ENCODE assay signal across 10 mouse cellular contexts in the genomic region with DNA sequence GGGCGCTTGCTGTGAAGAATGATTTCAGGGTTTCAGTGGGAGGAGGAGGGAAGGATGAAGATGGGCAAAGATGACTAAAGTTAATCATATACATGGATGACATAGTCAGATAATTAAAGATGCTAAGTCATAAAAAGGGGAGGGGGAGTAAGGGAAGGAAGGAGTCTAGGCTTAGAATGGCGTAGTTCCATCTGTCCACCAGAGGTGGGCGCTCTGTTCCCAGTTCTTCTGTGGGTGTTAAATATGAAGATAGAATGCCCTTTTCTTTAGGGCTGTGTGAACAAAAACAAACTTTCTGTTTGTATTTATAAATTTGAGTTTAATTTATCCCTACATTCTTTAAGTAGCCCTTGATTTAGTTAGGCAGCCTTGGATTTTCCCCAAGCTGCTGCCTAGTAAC. TPM values are rescaled to one million over a fixed set of nuclear protein-coding genes. Genes with fewer than 3 reads are reported as not detected.
DNase-seq lines count a peak whose midpoint lies in the region; TF ChIP-seq lines count a peak whose summit lies in the region.
"Had no signal": no experiment of that assay in that cellular context is flagged by ENCODE, and none has a peak within 500 bp of the region (broad histone marks: within the 10 kb centered on the region; RNA-seq: fewer than 3 reads in every experiment).

No protein-coding gene starts in this region.

- no peaks in the 10 kb centered on the region for H3K27me3 ChIP-seq in cerebellum, adult 2 months (ENCODE audit: control insufficient read depth, insufficient read depth, low read length)
- H3K27me3 ChIP-seq: neural tube, embryonic 13.5 days had no signal

- H3K4me3 ChIP-seq in cerebellum, adult 2 months (replicated peaks; ENCODE audit: insufficient read depth, low read depth, low read length) = no peak overlapping the region
- H3K4me3 ChIP-seq in left cerebral cortex, adult 2 months = no peak overlapping the region
- H3K4me3 ChIP-seq in cortical plate, adult 2 months (ENCODE audit: insufficient read depth, low read length) = no peak overlapping the region
- H3K4me3 ChIP-seq: neural tube, embryonic 13.5 days had no signal

- H3K4me1 ChIP-seq in cerebellum, adult 2 months (ENCODE audit: control insufficient read depth, insufficient read depth, low read length) = no peaks in the 10 kb centered on the region
- 0 out of 2 replicates have a peak, but pooled peaks cover 4% of the 10 kb centered on the region for H3K4me1 ChIP-seq in cortical plate, adult 2 months (ENCODE audit: control insufficient read depth, insufficient read depth, low read length)

- intact Hi-C loops in left cerebral cortex, adult 2 months (cut with DNase I) = no loop called here

- DNase-seq in cerebellum, adult 2 months = no peak
- DNase-seq in cerebellum, adult 8-10 months = no peak
- no peak for DNase-seq in left cerebral cortex, adult 2 months (ENCODE audit: extremely low spot score in 1 of 2, low spot score in 2 of 2)
- no peak for DNase-seq in left cerebral cortex, adult 18-20 months (ENCODE audit: low spot score in 2 of 2)
- peak; percentile 35 for DNase-seq in A20 (ENCODE audit: low read depth, low spot score)
- no peak for DNase-seq in layer of hippocampus, postnatal 25 days (ENCODE audit: extremely low spot score in 1 of 2, low spot score in 1 of 2)
- DNase-seq in frontal cortex, adult 2 months (ENCODE audit: extremely low spot score in 1 of 2, low spot score in 1 of 2) = no peak
- DNase-seq: cerebellum, adult 9-10 months had no signal

- peak; percentile 59; the same call in 1 of the 2 replicates for TF ChIP-seq CTCF in cerebellum, adult 2 months (IDR thresholded peaks at IDR 0.05; ENCODE audit: borderline replicate concordance, insufficient read depth, low read depth, low read length)
- TF ChIP-seq CTCF in left cerebral cortex, adult 2 months (IDR thresholded peaks at IDR 0.05) = peak; percentile 72
- peak; percentile 63 for TF ChIP-seq CTCF in cortical plate, adult 2 months (IDR thresholded peaks at IDR 0.05; ENCODE audit: extremely low read depth, insufficient read depth, low read length)

- no peak for TF ChIP-seq POLR2A in cerebellum, adult 2 months (IDR thresholded peaks at IDR 0.05; ENCODE audit: borderline replicate concordance, insufficient read depth, low read length)
- TF ChIP-seq POLR2A in cortical plate, adult 2 months (IDR thresholded peaks at IDR 0.05; ENCODE audit: extremely low read depth, insufficient read depth, low read length) = no peak

- H3K27ac ChIP-seq in cerebellum, adult 2 months (ENCODE audit: insufficient read depth, low read length) = no peak overlapping the region
- no peak overlapping the region for H3K27ac ChIP-seq in left cerebral cortex, adult 2 months
- no peak overlapping the region for H3K27ac ChIP-seq in cortical plate, adult 2 months (ENCODE audit: insufficient read depth, low read length)
- H3K27ac ChIP-seq: neural tube, embryonic 13.5 days had no signal

- 89% methylated on average over 3 of the region's 3 CpGs for WGBS in cerebellum, adult 2 months

RNA-seq across cellular contexts. Expression of a gene that starts 8.7 kb away (rescaled TPM):
- 110 and 118 TPM in 2 replicates for polyA plus RNA-seq in cerebellum, adult 2 months (2012; rRNA removed)
- total RNA-seq in left cerebral cortex, adult 2 months (2021) = 100 to 1,000 TPM; 242 to 249 TPM
- 100 to 1,000 TPM; 241 to 261 TPM for total RNA-seq in left cerebral cortex, adult 18-20 months (2021)
- 178 and 187 TPM in 2 replicates for polyA plus RNA-seq in cortical plate, adult 2 months (2012; rRNA removed)
- total RNA-seq in layer of hippocampus, postnatal 25 days (2021) = 100 to 1,000 TPM; 201 to 204 TPM
- polyA plus RNA-seq in frontal cortex, adult 2 months (2012; rRNA removed) = 222 and 224 TPM in 2 replicates
